Mouse (Mus musculus): ENCODE data around the gene Pip5k1b. TPM values are rescaled to one million over a fixed set of nuclear protein-coding genes. Genes with fewer than 3 reads are reported as not detected.
A peak's percentile ranks its signal among the peaks of the same experiment; 100 is the strongest.

Pip5k1b gene
- polyA plus RNA-seq, 1 experiment from 2014 or later: 1.6 TPM

GRCm38 (mm10) chr19:24491824-24492223 lies 63.8 kb downstream of the Pip5k1b start:
- H3K27ac ChIP-seq (replicated peaks; ENCODE audit: low read depth, low read length): no peak overlapping the region
- no peak for ATAC-seq (replicated peaks; ENCODE audit: insufficient number of reproducible peaks, low FRiP score, low TSS enrichment, low read depth)
- H3K4me1 ChIP-seq (ENCODE audit: control insufficient read depth, insufficient read depth, low read length): no peaks in the 10 kb centered on the region
- WGBS: 28% methylated on average over 3 of the region's 3 CpGs
- H3K27me3 ChIP-seq (ENCODE audit: control insufficient read depth, insufficient read depth, low read length): no peaks in the 10 kb centered on the region
- H3K9ac ChIP-seq (replicated peaks; ENCODE audit: low read length): no peak overlapping the region
- no peak for DNase-seq (ENCODE audit: low spot score)
- no peak overlapping the region for H3K4me3 ChIP-seq (ENCODE audit: low read depth, low read length)
- no peaks in the 10 kb centered on the region for H3K36me3 ChIP-seq (replicated peaks; ENCODE audit: control insufficient read depth, insufficient read depth, low read depth, low read length)
- no peak overlapping the region for H3K4me2 ChIP-seq (ENCODE audit: low read depth, low read length)
- no peaks in the 10 kb centered on the region for H3K9me3 ChIP-seq (replicated peaks; ENCODE audit: control insufficient read depth, low read length)

GRCm38 (mm10) chr19:24490275-24490674 lies 65.4 kb downstream of the Pip5k1b start:
- H3K4me2 ChIP-seq (ENCODE audit: low read depth, low read length): no peak overlapping the region
- no peak for DNase-seq (ENCODE audit: low spot score)
- H3K27me3 ChIP-seq (ENCODE audit: control insufficient read depth, insufficient read depth, low read length): no peaks in the 10 kb centered on the region
- H3K36me3 ChIP-seq (replicated peaks; ENCODE audit: control insufficient read depth, insufficient read depth, low read depth, low read length): no peaks in the 10 kb centered on the region
- no peak overlapping the region for H3K4me3 ChIP-seq (ENCODE audit: low read depth, low read length)
- no peaks in the 10 kb centered on the region for H3K4me1 ChIP-seq (ENCODE audit: control insufficient read depth, insufficient read depth, low read length)
- 63% methylated on average over 5 of the region's 5 CpGs for WGBS
- H3K9me3 ChIP-seq (replicated peaks; ENCODE audit: control insufficient read depth, low read length): no peaks in the 10 kb centered on the region
- no peak for ATAC-seq (replicated peaks; ENCODE audit: insufficient number of reproducible peaks, low FRiP score, low TSS enrichment, low read depth)
- H3K9ac ChIP-seq (replicated peaks; ENCODE audit: low read length): no peak overlapping the region
- H3K27ac ChIP-seq (replicated peaks; ENCODE audit: low read depth, low read length): no peak overlapping the region

- no peaks in the 10 kb centered on the region for H3K9me3 ChIP-seq (replicated peaks; ENCODE audit: control insufficient read depth, low read length)
- ATAC-seq (replicated peaks; ENCODE audit: insufficient number of reproducible peaks, low FRiP score, low TSS enrichment, low read depth): no peak
- 74% methylated on average over 8 of the region's 8 CpGs for WGBS
- no peak for DNase-seq (ENCODE audit: low spot score)
- no peak overlapping the region for H3K4me2 ChIP-seq (ENCODE audit: low read depth, low read length)
- no peaks in the 10 kb centered on the region for H3K36me3 ChIP-seq (replicated peaks; ENCODE audit: control insufficient read depth, insufficient read depth, low read depth, low read length)
- H3K9ac ChIP-seq (replicated peaks; ENCODE audit: low read length): no peak overlapping the region
- H3K4me1 ChIP-seq (ENCODE audit: control insufficient read depth, insufficient read depth, low read length): no peaks in the 10 kb centered on the region
- no peak overlapping the region for H3K27ac ChIP-seq (replicated peaks; ENCODE audit: low read depth, low read length)
- no peak overlapping the region for H3K4me3 ChIP-seq (ENCODE audit: low read depth, low read length)
- H3K27me3 ChIP-seq (ENCODE audit: control insufficient read depth, insufficient read depth, low read length): no peaks in the 10 kb centered on the region
Measured at GRCm38 (mm10) chr19:24486433-24487296, 69.0 kb downstream of the Pip5k1b start.

GRCm38 (mm10) chr19:24484612-24485194 lies 71.0 kb downstream of the Pip5k1b start:
- H3K27me3 ChIP-seq (ENCODE audit: control insufficient read depth, insufficient read depth, low read length): no peaks in the 10 kb centered on the region
- H3K4me3 ChIP-seq (ENCODE audit: low read depth, low read length): no peak overlapping the region
- no peaks in the 10 kb centered on the region for H3K9me3 ChIP-seq (replicated peaks; ENCODE audit: control insufficient read depth, low read length)
- H3K4me1 ChIP-seq (ENCODE audit: control insufficient read depth, insufficient read depth, low read length): no peaks in the 10 kb centered on the region
- ATAC-seq (replicated peaks; ENCODE audit: insufficient number of reproducible peaks, low FRiP score, low TSS enrichment, low read depth) (no peak), DNase-seq (ENCODE audit: low spot score) (no peak)
- H3K27ac ChIP-seq (replicated peaks; ENCODE audit: low read depth, low read length): no peak overlapping the region
- no peak overlapping the region for H3K4me2 ChIP-seq (ENCODE audit: low read depth, low read length)
- no peaks in the 10 kb centered on the region for H3K36me3 ChIP-seq (replicated peaks; ENCODE audit: control insufficient read depth, insufficient read depth, low read depth, low read length)
- 50% methylated on average over 4 of the region's 4 CpGs for WGBS
- no peak overlapping the region for H3K9ac ChIP-seq (replicated peaks; ENCODE audit: low read length)

- no peak for DNase-seq (ENCODE audit: low spot score)
- no peak overlapping the region for H3K27ac ChIP-seq (replicated peaks; ENCODE audit: low read depth, low read length)
- H3K36me3 ChIP-seq (replicated peaks; ENCODE audit: control insufficient read depth, insufficient read depth, low read depth, low read length): no peaks in the 10 kb centered on the region
- WGBS: 60% methylated on average over 2 of the region's 2 CpGs
- ATAC-seq (replicated peaks; ENCODE audit: insufficient number of reproducible peaks, low FRiP score, low TSS enrichment, low read depth): no peak
- H3K4me2 ChIP-seq (ENCODE audit: low read depth, low read length): no peak overlapping the region
- no peaks in the 10 kb centered on the region for H3K27me3 ChIP-seq (ENCODE audit: control insufficient read depth, insufficient read depth, low read length)
- no peaks in the 10 kb centered on the region for H3K4me1 ChIP-seq (ENCODE audit: control insufficient read depth, insufficient read depth, low read length)
- H3K9ac ChIP-seq (replicated peaks; ENCODE audit: low read length): no peak overlapping the region
- no peaks in the 10 kb centered on the region for H3K9me3 ChIP-seq (replicated peaks; ENCODE audit: control insufficient read depth, low read length)
- H3K4me3 ChIP-seq (ENCODE audit: low read depth, low read length): no peak overlapping the region
Measured at GRCm38 (mm10) chr19:24480916-24481315, 74.8 kb downstream of the Pip5k1b start.

GRCm38 (mm10) chr19:24476929-24477882 lies 78.5 kb downstream of the Pip5k1b start, which contains the start of gene Fam122a:
Gene Fam122a, minus strand, starts transcription at chr19:24477356.
- under 1% methylated on average over 78 of the region's 92 CpGs for WGBS
- Histone ChIP-seq H3K4me3 (ENCODE audit: low read depth, low read length) (peak within 1 kb of the TSS; percentile 72), H3K27ac (replicated peaks; ENCODE audit: low read depth, low read length) (peak within 1 kb of the TSS; percentile 72), H3K36me3 (replicated peaks; ENCODE audit: control insufficient read depth, insufficient read depth, low read depth, low read length) (no peaks in the 10 kb centered on the region), H3K4me2 (ENCODE audit: low read depth, low read length) (peak within 1 kb of the TSS; percentile 89), H3K9ac (replicated peaks; ENCODE audit: low read length) (peak within 1 kb of the TSS; percentile 91), H3K4me1 (ENCODE audit: control insufficient read depth, insufficient read depth, low read length) (no peaks in the 10 kb centered on the region), H3K9me3 (replicated peaks; ENCODE audit: control insufficient read depth, low read length) (no peaks in the 10 kb centered on the region), H3K27me3 (ENCODE audit: control insufficient read depth, insufficient read depth, low read length) (no peaks in the 10 kb centered on the region)
- ATAC-seq (replicated peaks; ENCODE audit: insufficient number of reproducible peaks, low FRiP score, low TSS enrichment, low read depth) (peak; percentile 92), DNase-seq (ENCODE audit: low spot score) (peak; percentile 95)

- ATAC-seq (replicated peaks; ENCODE audit: insufficient number of reproducible peaks, low FRiP score, low TSS enrichment, low read depth) (no peak), DNase-seq (ENCODE audit: low spot score) (peak; percentile 25)
- no peaks in the 10 kb centered on the region for H3K9me3 ChIP-seq (replicated peaks; ENCODE audit: control insufficient read depth, low read length)
- H3K4me3 ChIP-seq (ENCODE audit: low read depth, low read length): peak overlapping the region; percentile 72
- under 1% methylated on average over 11 of the region's 11 CpGs for WGBS
- peak overlapping the region; percentile 89 for H3K4me2 ChIP-seq (ENCODE audit: low read depth, low read length)
- H3K9ac ChIP-seq (replicated peaks; ENCODE audit: low read length): peak overlapping the region; percentile 91
- no peaks in the 10 kb centered on the region for H3K36me3 ChIP-seq (replicated peaks; ENCODE audit: control insufficient read depth, insufficient read depth, low read depth, low read length)
- H3K27ac ChIP-seq (replicated peaks; ENCODE audit: low read depth, low read length): peak overlapping the region; percentile 72; the same call in 1 of the 2 replicates
- no peaks in the 10 kb centered on the region for H3K27me3 ChIP-seq (ENCODE audit: control insufficient read depth, insufficient read depth, low read length)
- no peaks in the 10 kb centered on the region for H3K4me1 ChIP-seq (ENCODE audit: control insufficient read depth, insufficient read depth, low read length)
Measured at GRCm38 (mm10) chr19:24476461-24476860, 79.2 kb downstream of the Pip5k1b start.

Data from embryonic facial prominence, embryonic 11.5 days (tissue).